Mouse (Mus musculus) testis, postnatal 14 days (tissue): ENCODE measurements around the gene Men1.

Experiments
- DNase-seq: peaks from one replicate; pipeline ENCODE4 v3.0.0; 2021; ENCODE audit warnings: low spot score

Gene Men1

GRCm38 (mm10) chr19:6370175-6370574 lies 35.4 kb downstream of the Men1 start:
- DNase-seq = no peak

- no peak for DNase-seq
Measured at GRCm38 (mm10) chr19:6372433-6372832, 37.7 kb downstream of the Men1 start.

GRCm38 (mm10) chr19:6373539-6374400 lies 39.0 kb downstream of the Men1 start:
- DNase-seq = peak; percentile 74

GRCm38 (mm10) chr19:6374571-6374970 lies 39.8 kb downstream of the Men1 start:
- DNase-seq = no peak

- no peak for DNase-seq
Measured at GRCm38 (mm10) chr19:6375423-6376254, 40.9 kb downstream of the Men1 start.

GRCm38 (mm10) chr19:6376255-6376564 lies 41.4 kb downstream of the Men1 start:
- DNase-seq = no peak

- DNase-seq = peak; percentile 70
Measured at GRCm38 (mm10) chr19:6376643-6377042, 41.9 kb downstream of the Men1 start.

- DNase-seq = no peak
Measured at GRCm38 (mm10) chr19:6377327-6378040, 42.7 kb downstream of the Men1 start.

- DNase-seq = no peak
Measured at GRCm38 (mm10) chr19:6380411-6381166, 45.8 kb downstream of the Men1 start.

- no peak for DNase-seq
Measured at GRCm38 (mm10) chr19:6381238-6381637, 46.5 kb downstream of the Men1 start.

- DNase-seq = no peak
Measured at GRCm38 (mm10) chr19:6382323-6382924, 47.6 kb downstream of the Men1 start.

- no peak for DNase-seq
Measured at GRCm38 (mm10) chr19:6383470-6383869, 48.7 kb downstream of the Men1 start.

- DNase-seq = peak; percentile 64
Measured at GRCm38 (mm10) chr19:6384128-6384527, 49.3 kb downstream of the Men1 start, which contains the start of gene Pygm. Pygm (plus strand) TSS chr19:6384399.

GRCm38 (mm10) chr19:6384954-6385353 lies 50.2 kb downstream of the Men1 start:
- no peak for DNase-seq

GRCm38 (mm10) chr19:6385419-6385818 lies 50.6 kb downstream of the Men1 start:
- no peak for DNase-seq

- no peak for DNase-seq
Measured at GRCm38 (mm10) chr19:6385821-6386220, 51.0 kb downstream of the Men1 start.

GRCm38 (mm10) chr19:6386234-6386633 lies 51.5 kb downstream of the Men1 start:
- no peak for DNase-seq

- DNase-seq = no peak
Measured at GRCm38 (mm10) chr19:6388006-6388405, 53.2 kb downstream of the Men1 start.

GRCm38 (mm10) chr19:6389803-6390202 lies 55.0 kb downstream of the Men1 start:
- DNase-seq = no peak

GRCm38 (mm10) chr19:6390251-6390650 lies 55.5 kb downstream of the Men1 start:
- DNase-seq = no peak
